Mouse (Mus musculus) adrenal gland, postnatal 4 days (tissue): ENCODE measurements around the gene Synj1. TPM values are rescaled to one million over a fixed set of nuclear protein-coding genes. Genes with fewer than 3 reads are reported as not detected.

ENCODE experiments used
- DNase-seq, 2 experiments: peaks; one replicate each; pipeline ENCODE4 v3.0.0; 2021 to 2022; ENCODE audit warnings: low spot score in 2 of 2, mixed read lengths in 2 of 2
- microRNA-seq: library from miRNA; unstranded; fragments of <30 nt; microRNA quantifications from one replicate; pipeline ENCODE4 v1.2.0, GENCODE M21; 2021
- total RNA-seq, 2 experiments: library from RNA; stranded (reverse); gene quantifications; 2 replicates each; pipeline ENCODE4 v1.2.3; 2021

The Synj1 gene
- total RNA-seq, 2 experiments from 2014 or later = 37.6 to 43.6 TPM

DNA sequence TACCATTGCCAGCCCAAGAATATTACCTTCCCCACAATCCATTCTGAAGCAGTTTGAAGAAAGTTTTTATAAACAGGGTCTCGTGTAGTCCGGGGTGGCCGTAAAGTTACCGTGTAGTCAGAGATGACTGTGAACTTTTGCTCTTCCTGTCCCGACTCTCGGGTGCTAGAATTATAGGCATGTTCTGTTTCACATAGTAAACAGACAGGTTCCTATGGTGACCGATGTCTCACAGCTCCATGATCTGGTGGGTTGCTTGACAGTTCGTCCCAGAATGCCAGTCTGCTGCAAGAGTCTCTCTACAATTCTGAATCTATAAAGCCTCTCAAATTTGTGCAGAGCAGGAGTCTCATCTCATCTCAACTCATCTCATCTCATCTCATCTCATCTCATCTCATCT lies 119.0 kb downstream of the Synj1 start:
- no peak for DNase-seq

GRCm38 (mm10) chr16:90891601-90892000 lies 119.5 kb downstream of the Synj1 start:
- no peak for DNase-seq

- no peak for DNase-seq
Measured at GRCm38 (mm10) chr16:90890683-90891082, 120.4 kb downstream of the Synj1 start.

Small RNA genes within 50 kb of the gene (microRNA-seq; reads per million reads assigned to microRNA genes)
- gene Gm22933 = not detected

Other genes starting within 250 kb of the Synj1 start
- gene Urb1, start 200.9 kb downstream of the Synj1 start, total RNA-seq = 10 to 100 TPM; 14.9 to 18.7 TPM
- 1 to 10 TPM; 5.1 to 5.8 TPM for gene Eva1c, start 184.6 kb downstream of the Synj1 start, total RNA-seq
- gene Cfap298, start 76.2 kb downstream of the Synj1 start, total RNA-seq = 10 to 100 TPM; 30.9 to 38.7 TPM
- gene Paxbp1, start 33.2 kb upstream of the Synj1 start, total RNA-seq = 10 to 100 TPM; 78.9 to 82.0 TPM
- gene 4932438H23Rik, start 83.8 kb upstream of the Synj1 start, total RNA-seq = under 1 TPM; 0.31 to 0.40 TPM
- gene Olig2, start 214.1 kb upstream of the Synj1 start, total RNA-seq = under 1 TPM in 1 of 2 experiments, not detected in 1; 0.11 TPM